Mouse (Mus musculus): ENCODE measurements around the gene Mycbp. TPM values are rescaled to one million over a fixed set of nuclear protein-coding genes. Genes with fewer than 3 reads are reported as not detected.

The Mycbp gene
- polyA plus RNA-seq, 1 experiment from 2014 or later, result 65.4 TPM

DNA sequence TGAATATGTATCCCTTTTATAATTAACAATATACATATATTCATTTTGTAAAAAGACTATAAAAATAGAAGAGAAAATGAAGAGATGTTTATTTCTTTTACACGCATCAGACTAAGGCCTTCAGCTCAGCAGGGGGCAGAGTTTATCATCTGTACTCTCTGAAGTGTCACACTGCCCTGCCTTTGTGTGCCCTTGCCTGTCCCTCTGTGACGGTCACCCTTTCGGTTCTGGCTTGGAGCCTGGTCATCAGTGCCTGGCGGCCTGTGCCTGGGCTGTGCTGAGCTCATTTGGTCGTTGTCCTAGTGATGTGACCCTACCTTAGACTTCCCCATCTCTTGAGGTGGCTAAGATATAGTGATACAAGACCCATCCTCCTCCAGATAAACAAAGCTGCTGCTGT lies 42.5 kb downstream of the Mycbp start:
- Histone ChIP-seq H3K4me1 (no peaks in the 10 kb centered on the region), H3K4me3 (no peak overlapping the region), H3K27ac (no peak overlapping the region), H3K9me3 (no peaks in the 10 kb centered on the region), H3K27me3 (no peaks in the 10 kb centered on the region), H3K9ac (no peak overlapping the region), H3K4me2 (replicated peaks) (no peak overlapping the region), H3K36me3 (no peaks in the 10 kb centered on the region)
- no peak for ATAC-seq (ENCODE audit: insufficient number of reproducible peaks, insufficient read depth, low FRiP score, low TSS enrichment)
- WGBS, result 67% methylated on average over 5 of the region's 5 CpGs

DNA sequence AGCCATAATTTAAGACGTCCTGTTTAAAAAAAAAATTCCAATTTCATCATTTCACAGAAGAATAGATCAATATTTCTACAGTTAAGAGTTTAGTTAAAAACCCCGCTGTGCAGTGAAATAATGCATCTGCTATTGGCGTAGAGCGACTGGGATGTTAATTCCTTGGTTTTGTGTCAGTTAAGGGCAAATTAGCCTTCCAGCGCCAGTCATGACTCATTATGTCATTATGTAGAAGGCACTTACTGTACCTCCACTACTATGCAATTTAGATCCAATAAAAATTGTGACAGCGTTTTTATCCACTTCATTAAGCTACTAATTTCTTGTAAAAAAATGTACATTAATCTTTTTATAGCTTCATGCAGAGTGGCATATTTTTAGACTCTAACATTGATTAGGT lies 44.3 kb downstream of the Mycbp start:
- no peak overlapping the region for H3K4me3 ChIP-seq
- no peaks in the 10 kb centered on the region for H3K36me3 ChIP-seq
- no peak overlapping the region for H3K9ac ChIP-seq
- H3K27ac ChIP-seq, result no peak overlapping the region
- H3K9me3 ChIP-seq, result no peaks in the 10 kb centered on the region
- WGBS, result 80% methylated on average over 6 of the region's 6 CpGs
- ATAC-seq (ENCODE audit: insufficient number of reproducible peaks, insufficient read depth, low FRiP score, low TSS enrichment), result no peak
- no peaks in the 10 kb centered on the region for H3K4me1 ChIP-seq
- no peaks in the 10 kb centered on the region; the same call in 1 of the 2 replicates for H3K27me3 ChIP-seq
- H3K4me2 ChIP-seq (replicated peaks), result no peak overlapping the region

GRCm38 (mm10) chr4:123949649-123950048 lies 45.0 kb downstream of the Mycbp start:
- Histone ChIP-seq H3K27ac (no peak overlapping the region), H3K4me1 (no peaks in the 10 kb centered on the region), H3K4me2 (replicated peaks) (no peak overlapping the region), H3K9ac (no peak overlapping the region), H3K9me3 (no peaks in the 10 kb centered on the region), H3K27me3 (no peaks in the 10 kb centered on the region; the same call in 1 of the 2 replicates), H3K4me3 (no peak overlapping the region), H3K36me3 (no peaks in the 10 kb centered on the region)
- no peak for ATAC-seq (ENCODE audit: insufficient number of reproducible peaks, insufficient read depth, low FRiP score, low TSS enrichment)
- WGBS, result 69% methylated on average over 10 of the region's 10 CpGs

GRCm38 (mm10) chr4:123952059-123952458 lies 47.4 kb downstream of the Mycbp start:
- Histone ChIP-seq H3K27ac (no peak overlapping the region), H3K9ac (no peak overlapping the region), H3K4me2 (replicated peaks) (no peak overlapping the region), H3K4me3 (no peak overlapping the region), H3K4me1 (no peaks in the 10 kb centered on the region), H3K9me3 (no peaks in the 10 kb centered on the region), H3K27me3 (peaks cover 12% of the 10 kb centered on the region), H3K36me3 (no peaks in the 10 kb centered on the region)
- 46% methylated on average over 7 of the region's 8 CpGs for WGBS
- ATAC-seq (ENCODE audit: insufficient number of reproducible peaks, insufficient read depth, low FRiP score, low TSS enrichment), result no peak

DNA sequence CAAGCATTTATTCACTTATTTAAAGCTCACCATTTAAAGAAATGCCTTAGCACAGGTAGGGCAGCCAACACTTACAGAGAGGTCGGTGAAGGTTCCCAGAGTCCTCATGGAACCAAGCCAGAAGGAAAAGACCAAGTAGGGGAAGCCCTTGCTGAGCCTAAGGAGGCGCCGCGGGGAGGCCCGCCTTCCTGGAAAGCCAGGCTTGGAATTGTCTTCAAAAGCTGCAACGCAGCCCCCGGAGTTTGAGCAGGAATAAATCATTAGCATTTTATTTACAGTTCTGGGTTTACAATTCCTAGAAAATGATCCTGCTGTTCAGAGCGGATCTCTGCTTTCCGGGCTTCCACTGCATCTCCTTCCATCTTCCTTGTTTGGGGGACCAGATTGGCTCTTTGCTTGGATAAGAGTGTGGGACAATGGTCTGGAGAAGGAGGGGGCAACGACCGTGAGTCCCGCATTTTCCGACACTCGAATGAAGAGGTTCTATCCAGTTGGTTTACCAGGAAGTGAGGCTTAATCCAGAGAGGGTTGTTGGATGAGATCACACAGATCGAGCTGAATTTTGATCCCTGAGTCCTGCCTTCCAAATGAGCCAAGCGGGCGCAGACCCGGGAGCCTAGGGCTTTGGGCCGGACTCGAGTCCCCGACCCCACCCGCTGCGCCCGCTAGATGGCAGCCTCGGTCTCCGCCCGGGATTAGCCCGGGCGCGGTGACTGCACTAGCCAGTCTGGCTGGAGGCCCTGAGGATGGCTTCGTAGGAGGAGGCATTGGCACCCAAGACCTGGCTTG lies 52.3 kb downstream of the Mycbp start:
- H3K36me3 ChIP-seq, result no peaks in the 10 kb centered on the region
- peaks cover 20% of the 10 kb centered on the region for H3K27me3 ChIP-seq
- no peak overlapping the region for H3K4me3 ChIP-seq
- WGBS, result 9% methylated on average over 31 of the region's 31 CpGs
- no peak overlapping the region for H3K9ac ChIP-seq
- peak overlapping the region; percentile 25 for H3K4me2 ChIP-seq (replicated peaks)
- no peak overlapping the region for H3K27ac ChIP-seq
- H3K4me1 ChIP-seq, result peaks cover 10% of the 10 kb centered on the region; the same call in 1 of the 2 replicates
- H3K9me3 ChIP-seq, result no peaks in the 10 kb centered on the region
- ATAC-seq (ENCODE audit: insufficient number of reproducible peaks, insufficient read depth, low FRiP score, low TSS enrichment), result peak; percentile 76

GRCm38 (mm10) chr4:123957492-123957808 lies 52.8 kb downstream of the Mycbp start:
- Histone ChIP-seq H3K4me2 (replicated peaks) (peak overlapping the region; percentile 25), H3K27ac (no peak overlapping the region), H3K4me3 (no peak overlapping the region), H3K4me1 (peaks cover 10% of the 10 kb centered on the region; the same call in 1 of the 2 replicates), H3K36me3 (no peaks in the 10 kb centered on the region), H3K9me3 (no peaks in the 10 kb centered on the region), H3K9ac (no peak overlapping the region), H3K27me3 (peaks cover 20% of the 10 kb centered on the region)
- 0 out of 2 replicates have a peak, but pooled peaks have one; percentile 24 for ATAC-seq (ENCODE audit: insufficient number of reproducible peaks, insufficient read depth, low FRiP score, low TSS enrichment)
- WGBS, result 55% methylated on average over 4 of the region's 4 CpGs

GRCm38 (mm10) chr4:123957891-123958290 lies 53.3 kb downstream of the Mycbp start:
- H3K4me2 ChIP-seq (replicated peaks), result no peak overlapping the region
- H3K36me3 ChIP-seq, result no peaks in the 10 kb centered on the region
- no peak for ATAC-seq (ENCODE audit: insufficient number of reproducible peaks, insufficient read depth, low FRiP score, low TSS enrichment)
- H3K27me3 ChIP-seq, result peaks cover 20% of the 10 kb centered on the region
- 71% methylated on average over 4 of the region's 4 CpGs for WGBS
- no peaks in the 10 kb centered on the region for H3K9me3 ChIP-seq
- H3K4me1 ChIP-seq, result peaks cover 10% of the 10 kb centered on the region; the same call in 1 of the 2 replicates
- H3K27ac ChIP-seq, result no peak overlapping the region
- H3K9ac ChIP-seq, result no peak overlapping the region
- no peak overlapping the region for H3K4me3 ChIP-seq

DNA sequence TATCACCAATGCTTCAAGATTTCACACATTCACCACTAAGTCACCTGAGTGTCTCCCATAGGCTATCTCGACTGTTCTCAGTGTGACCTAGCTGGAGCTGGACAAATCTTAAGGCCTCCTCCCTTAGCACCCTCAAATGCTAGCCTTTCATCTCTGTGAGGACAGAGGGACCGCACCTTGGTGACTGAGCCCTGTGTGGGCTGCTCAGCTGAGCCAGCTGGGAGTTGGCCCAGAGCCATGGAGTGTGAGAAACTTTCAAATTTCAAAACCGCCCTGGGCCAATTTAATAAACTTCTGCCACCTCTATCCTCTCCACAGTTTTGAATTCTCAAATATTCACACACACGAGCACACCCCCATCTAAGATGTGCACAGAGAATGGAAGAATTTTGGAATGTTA lies 56.3 kb downstream of the Mycbp start:
- Histone ChIP-seq H3K4me3 (no peak overlapping the region), H3K27ac (no peak overlapping the region), H3K4me2 (replicated peaks) (no peak overlapping the region), H3K9ac (no peak overlapping the region), H3K27me3 (peaks cover 24% of the 10 kb centered on the region), H3K9me3 (no peaks in the 10 kb centered on the region), H3K36me3 (no peaks in the 10 kb centered on the region), H3K4me1 (peaks cover 10% of the 10 kb centered on the region; the same call in 1 of the 2 replicates)
- whole genome bisulfite sequencing, result 56% methylated on average over 4 of the region's 4 CpGs
- no peak for ATAC-seq (ENCODE audit: insufficient number of reproducible peaks, insufficient read depth, low FRiP score, low TSS enrichment)

Other genes starting within 250 kb of the Mycbp start
- 56.5 and 57.3 TPM in 2 replicates for gene Macf1, start 220.5 kb upstream of the Mycbp start, polyA plus RNA-seq (2016; fragmentation: Nextera tagmentation; extraction: Ambion mirVana)
- gene Ndufs5, start 186.6 kb upstream of the Mycbp start, polyA plus RNA-seq (2016; fragmentation: Nextera tagmentation; extraction: Ambion mirVana), result 324 and 329 TPM in 2 replicates
- 67.5 and 70.0 TPM in 2 replicates for gene Akirin1, start 154.5 kb upstream of the Mycbp start, polyA plus RNA-seq (2016; fragmentation: Nextera tagmentation; extraction: Ambion mirVana)
- gene Rhbdl2, start 117.0 kb upstream of the Mycbp start, polyA plus RNA-seq (2016; fragmentation: Nextera tagmentation; extraction: Ambion mirVana), result 0.75 and 1.6 TPM in 2 replicates
- gene 4933427I04Rik, start 45.2 kb upstream of the Mycbp start, polyA plus RNA-seq (2016; fragmentation: Nextera tagmentation; extraction: Ambion mirVana), result 0.08 and 0.17 TPM in 2 replicates
- gene Rragc, start 12.6 kb downstream of the Mycbp start, polyA plus RNA-seq (2016; fragmentation: Nextera tagmentation; extraction: Ambion mirVana), result 64.3 and 64.9 TPM in 2 replicates
- 0.47 TPM in 1 of 2 replicates, not detected in the other for gene 4930535I16Rik, start 13.2 kb downstream of the Mycbp start, polyA plus RNA-seq (2016; fragmentation: Nextera tagmentation; extraction: Ambion mirVana)